Comparison of ENCODE assay signal across 17 mouse cellular contexts in genomic region chr7:112604209-112604608, GRCm38 (mm10).
DNase-seq lines count a peak whose midpoint lies in the region; ATAC-seq and TF ChIP-seq lines count a peak whose summit lies in the region.
"Had no signal": no experiment of that assay in that cellular context is flagged by ENCODE, and none has a peak within 500 bp of the region (broad histone marks: within the 10 kb centered on the region; RNA-seq: fewer than 3 reads in every experiment).

No protein-coding gene starts in this region.

- no peaks in the 10 kb centered on the region for H3K27me3 ChIP-seq in forebrain, embryonic 13.5 days
- H3K27me3 ChIP-seq in forebrain, embryonic 11.5 days (ENCODE audit: control insufficient read depth, insufficient read depth, low read length): no peaks in the 10 kb centered on the region
- no peaks in the 10 kb centered on the region for H3K27me3 ChIP-seq in intestine, embryonic 16.5 days (replicated peaks; ENCODE audit: control insufficient read depth, insufficient read depth, low read length)
- H3K27me3 ChIP-seq in intestine, postnatal 0 days (replicated peaks; ENCODE audit: control insufficient read depth, insufficient read depth, low read length): no peaks in the 10 kb centered on the region
- H3K27me3 ChIP-seq in midbrain, embryonic 16.5 days (ENCODE audit: control insufficient read depth, insufficient read depth, low read depth, low read length): no peaks in the 10 kb centered on the region
- H3K27me3 ChIP-seq in midbrain, embryonic 10.5 days (ENCODE audit: low read depth, poor library complexity, severe bottlenecking): no peaks in the 10 kb centered on the region
- H3K27me3 ChIP-seq: liver, embryonic 15.5 days; neural tube, embryonic 12.5 days had no signal

- no peak overlapping the region for H3K4me2 ChIP-seq in forebrain, embryonic 13.5 days
- H3K4me2 ChIP-seq in forebrain, embryonic 11.5 days (ENCODE audit: low read depth, low read length, severe bottlenecking): no peak overlapping the region
- H3K4me2 ChIP-seq in intestine, embryonic 16.5 days (ENCODE audit: low read depth, low read length): no peak overlapping the region
- H3K4me2 ChIP-seq in intestine, postnatal 0 days (replicated peaks; ENCODE audit: low read depth): no peak overlapping the region
- H3K4me2 ChIP-seq in midbrain, embryonic 16.5 days (ENCODE audit: low read length): no peak overlapping the region
- H3K4me2 ChIP-seq: liver, embryonic 15.5 days; neural tube, embryonic 12.5 days had no signal

- 34% methylated on average over 8 of the region's 8 CpGs for WGBS in forebrain, embryonic 13.5 days
- WGBS in forebrain, embryonic 11.5 days: 85% methylated on average over 8 of the region's 8 CpGs
- 61% methylated on average over 8 of the region's 8 CpGs for WGBS in intestine, embryonic 16.5 days
- 72% methylated on average over 8 of the region's 8 CpGs for WGBS in intestine, postnatal 0 days
- 43% methylated on average over 8 of the region's 8 CpGs for WGBS in midbrain, embryonic 16.5 days
- WGBS in midbrain, embryonic 10.5 days: 91% methylated on average over 8 of the region's 8 CpGs

- TF ChIP-seq CTCF in intestine, postnatal 0 days (IDR thresholded peaks at IDR 0.05; ENCODE audit: low read depth): no peak

- no peak overlapping the region for H3K4me3 ChIP-seq in forebrain, embryonic 13.5 days
- H3K4me3 ChIP-seq in forebrain, embryonic 11.5 days (ENCODE audit: low read depth, low read length): no peak overlapping the region
- H3K4me3 ChIP-seq in intestine, embryonic 16.5 days (ENCODE audit: low read length): no peak overlapping the region
- no peak overlapping the region for H3K4me3 ChIP-seq in intestine, postnatal 0 days (ENCODE audit: low read depth, low read length)
- H3K4me3 ChIP-seq in midbrain, embryonic 16.5 days (ENCODE audit: low read depth, low read length): no peak overlapping the region
- H3K4me3 ChIP-seq in midbrain, embryonic 10.5 days: no peak overlapping the region
- H3K4me3 ChIP-seq: erythroblast, embryonic 14.5 days; liver, embryonic 15.5 days; megakaryocyte, embryonic 14.5 days; neural tube, embryonic 12.5 days had no signal

- H3K36me3 ChIP-seq in forebrain, embryonic 13.5 days (ENCODE audit: poor library complexity, severe bottlenecking): no peaks in the 10 kb centered on the region
- no peaks in the 10 kb centered on the region for H3K36me3 ChIP-seq in forebrain, embryonic 11.5 days (ENCODE audit: control insufficient read depth, insufficient read depth, low read length)
- H3K36me3 ChIP-seq in intestine, embryonic 16.5 days (ENCODE audit: control insufficient read depth, insufficient read depth, low read length): no peaks in the 10 kb centered on the region
- H3K36me3 ChIP-seq in intestine, postnatal 0 days (ENCODE audit: control insufficient read depth, insufficient read depth): no peaks in the 10 kb centered on the region
- H3K36me3 ChIP-seq in midbrain, embryonic 16.5 days (ENCODE audit: control insufficient read depth, insufficient read depth, low read length): no peaks in the 10 kb centered on the region
- H3K36me3 ChIP-seq in midbrain, embryonic 10.5 days: no peaks in the 10 kb centered on the region
- H3K36me3 ChIP-seq: G1E; liver, embryonic 15.5 days; neural tube, embryonic 12.5 days had no signal

- H3K4me1 ChIP-seq in forebrain, embryonic 13.5 days: peaks cover 5% of the 10 kb centered on the region; the same call in 1 of the 2 replicates
- no peaks in the 10 kb centered on the region for H3K4me1 ChIP-seq in forebrain, embryonic 11.5 days (replicated peaks; ENCODE audit: control insufficient read depth, insufficient read depth, low read length)
- H3K4me1 ChIP-seq in intestine, embryonic 16.5 days (ENCODE audit: control insufficient read depth, insufficient read depth, low read length): peaks cover 5% of the 10 kb centered on the region; the same call in 1 of the 2 replicates
- H3K4me1 ChIP-seq in intestine, postnatal 0 days (replicated peaks; ENCODE audit: control insufficient read depth, insufficient read depth, low read length): no peaks in the 10 kb centered on the region
- peaks cover 7% of the 10 kb centered on the region; the same call in 1 of the 2 replicates for H3K4me1 ChIP-seq in midbrain, embryonic 16.5 days (ENCODE audit: control insufficient read depth, insufficient read depth, low read length)
- H3K4me1 ChIP-seq in midbrain, embryonic 10.5 days: 0 out of 2 replicates have a peak, but pooled peaks cover 2% of the 10 kb centered on the region
- H3K4me1 ChIP-seq: liver, embryonic 15.5 days; megakaryocyte, embryonic 14.5 days; neural tube, embryonic 12.5 days had no signal

- H3K9ac ChIP-seq in forebrain, embryonic 13.5 days: no peak overlapping the region
- no peak overlapping the region for H3K9ac ChIP-seq in forebrain, embryonic 11.5 days (ENCODE audit: low read length)
- no peak overlapping the region for H3K9ac ChIP-seq in intestine, embryonic 16.5 days (ENCODE audit: low read depth, low read length)
- no peak overlapping the region for H3K9ac ChIP-seq in intestine, postnatal 0 days (ENCODE audit: low read depth, low read length)
- H3K9ac ChIP-seq in midbrain, embryonic 16.5 days (ENCODE audit: low read depth, low read length): no peak overlapping the region
- H3K9ac ChIP-seq: liver, embryonic 15.5 days; neural tube, embryonic 12.5 days had no signal

- peak; percentile 84 for ATAC-seq in forebrain, embryonic 13.5 days
- ATAC-seq in forebrain, embryonic 11.5 days (replicated peaks; ENCODE audit: low FRiP score): no peak
- no peak for ATAC-seq in intestine, embryonic 16.5 days
- no peak for ATAC-seq in intestine, postnatal 0 days
- ATAC-seq in midbrain, embryonic 16.5 days: no peak
- ATAC-seq: activated CD4-positive, CD25-positive, alpha-beta regulatory T cell, adult 4 months had no signal

- no peaks in the 10 kb centered on the region for H3K9me3 ChIP-seq in forebrain, embryonic 13.5 days (replicated peaks)
- H3K9me3 ChIP-seq in forebrain, embryonic 11.5 days (ENCODE audit: control insufficient read depth, low read length): no peaks in the 10 kb centered on the region
- no peaks in the 10 kb centered on the region for H3K9me3 ChIP-seq in intestine, embryonic 16.5 days (ENCODE audit: control insufficient read depth, low read length)
- no peaks in the 10 kb centered on the region for H3K9me3 ChIP-seq in intestine, postnatal 0 days (ENCODE audit: control insufficient read depth)
- H3K9me3 ChIP-seq in midbrain, embryonic 16.5 days (replicated peaks; ENCODE audit: control insufficient read depth, low read length, poor library complexity, severe bottlenecking): no peaks in the 10 kb centered on the region
- no peaks in the 10 kb centered on the region for H3K9me3 ChIP-seq in midbrain, embryonic 10.5 days (replicated peaks)
- H3K9me3 ChIP-seq: liver, embryonic 15.5 days; megakaryocyte, embryonic 14.5 days; neural tube, embryonic 12.5 days had no signal

- H3K27ac ChIP-seq in forebrain, embryonic 13.5 days: peak overlapping the region; percentile 33
- no peak overlapping the region for H3K27ac ChIP-seq in forebrain, embryonic 11.5 days (ENCODE audit: low read depth, low read length)
- peak overlapping the region; percentile 37 for H3K27ac ChIP-seq in intestine, embryonic 16.5 days (ENCODE audit: low read length)
- H3K27ac ChIP-seq in intestine, postnatal 0 days (ENCODE audit: low read depth, low read length): no peak overlapping the region
- H3K27ac ChIP-seq in midbrain, embryonic 16.5 days (ENCODE audit: low read length): peak overlapping the region; percentile 42; the same call in 1 of the 2 replicates
- H3K27ac ChIP-seq in midbrain, embryonic 10.5 days (replicated peaks): no peak overlapping the region
- H3K27ac ChIP-seq: liver, embryonic 15.5 days; neural tube, embryonic 12.5 days had no signal

- DNase-seq in forebrain, embryonic 11.5 days (ENCODE audit: low spot score): no peak
- no peak for DNase-seq in midbrain, embryonic 10.5 days (ENCODE audit: low spot score)
- DNase-seq in layer of hippocampus, postnatal 25 days (ENCODE audit: extremely low spot score in 1 of 2, low spot score in 1 of 2): no peak
- DNase-seq in thymus, postnatal 4 days: no peak
- DNase-seq: B cell, adult 2 months; right cerebral cortex, adult 18-20 months; thymus, postnatal 14 days had no signal

Comparison
In these comparisons a context has a peak if more than half of its experiments do, and no peak if none do; other contexts are left out.
1. H3K27ac ChIP-seq: peak in forebrain, embryonic 13.5 days (single experiment), intestine, embryonic 16.5 days (single experiment) and midbrain, embryonic 16.5 days (single experiment); none in forebrain, embryonic 11.5 days (single experiment), intestine, postnatal 0 days (single experiment) and midbrain, embryonic 10.5 days (single experiment).